Mouse (Mus musculus) cerebellum, postnatal 14 days (tissue): ENCODE measurements around the gene Maea.
"Not testable (repeated sequence)": the region's sequence is repeated elsewhere in the genome, so short reads cannot be mapped to it uniquely, and the experiment has no call there.

ENCODE experiments used
- DNase-seq, 2 experiments: peaks; one replicate each; pipeline ENCODE4 v3.0.0; 2021; ENCODE audit warnings: mixed read lengths in 2 of 2

Gene Maea

DNA sequence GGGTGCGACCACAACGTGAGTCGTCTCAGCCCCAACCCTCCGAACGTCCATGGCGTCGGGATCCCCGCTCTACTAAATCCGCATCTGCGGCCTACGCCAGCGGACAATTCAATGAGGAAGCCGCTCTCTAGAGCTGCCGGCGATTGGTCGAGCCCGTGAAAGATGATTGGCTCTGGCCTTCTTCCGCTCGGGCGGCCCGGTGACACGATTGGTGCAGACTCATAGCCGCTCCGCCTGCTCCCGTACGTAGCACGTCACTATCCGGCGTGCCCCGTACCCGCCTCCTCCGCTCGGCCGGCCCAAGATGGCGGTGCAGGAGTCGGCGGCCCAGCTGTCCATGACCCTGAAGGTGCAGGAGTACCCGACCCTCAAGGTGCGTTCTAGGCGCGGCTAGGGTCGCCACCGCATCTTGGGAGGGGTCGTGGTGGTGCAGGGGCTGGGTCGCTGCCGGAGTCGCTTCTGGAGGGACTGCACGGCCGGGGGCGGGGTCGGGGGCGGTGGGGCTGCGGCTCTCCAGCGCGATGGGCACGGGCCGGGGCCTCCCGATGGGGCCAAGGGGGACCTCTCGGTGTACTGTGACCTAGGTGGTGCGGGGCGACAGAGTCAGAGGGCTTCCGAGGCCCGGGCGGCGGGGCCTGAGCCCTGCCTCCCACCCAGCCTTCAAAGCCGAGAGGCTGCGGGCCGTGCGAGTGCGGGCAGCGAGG is at the start of gene Maea:
TSS of gene Maea (plus strand) at position 237 of the 704 bp plus-strand sequence.
- peak; percentile 96 to 97 for DNase-seq

DNA sequence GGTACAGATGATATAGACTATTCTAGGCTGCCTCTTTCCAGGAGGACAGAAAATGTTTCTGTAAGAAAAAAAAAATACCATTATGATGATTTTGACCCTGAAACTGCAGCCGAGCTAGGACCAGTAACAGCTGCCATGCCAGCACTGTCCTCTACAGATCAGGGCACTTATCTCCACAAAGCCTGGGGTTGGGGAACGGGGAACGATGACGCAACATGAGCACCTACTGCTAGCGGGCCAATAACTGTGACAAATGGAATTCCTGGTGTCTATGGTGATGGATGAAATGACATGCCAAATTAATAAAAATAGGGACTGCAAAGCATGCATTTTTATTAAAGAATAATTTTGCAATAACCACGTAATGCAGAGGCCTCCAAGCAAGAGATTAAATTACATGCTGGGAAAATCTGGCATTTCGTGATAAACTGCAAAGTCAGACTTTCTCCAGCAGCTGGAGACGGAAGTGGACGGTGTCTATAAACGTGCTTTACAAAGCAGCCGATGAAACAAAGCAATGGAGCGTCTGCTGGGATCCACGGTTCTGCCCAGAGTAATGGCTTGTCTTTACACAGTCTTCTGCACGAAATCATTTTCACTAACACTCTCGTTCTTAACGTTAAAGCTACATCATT is 41.4 kb upstream of the Maea start:
- no peak for DNase-seq

DNA sequence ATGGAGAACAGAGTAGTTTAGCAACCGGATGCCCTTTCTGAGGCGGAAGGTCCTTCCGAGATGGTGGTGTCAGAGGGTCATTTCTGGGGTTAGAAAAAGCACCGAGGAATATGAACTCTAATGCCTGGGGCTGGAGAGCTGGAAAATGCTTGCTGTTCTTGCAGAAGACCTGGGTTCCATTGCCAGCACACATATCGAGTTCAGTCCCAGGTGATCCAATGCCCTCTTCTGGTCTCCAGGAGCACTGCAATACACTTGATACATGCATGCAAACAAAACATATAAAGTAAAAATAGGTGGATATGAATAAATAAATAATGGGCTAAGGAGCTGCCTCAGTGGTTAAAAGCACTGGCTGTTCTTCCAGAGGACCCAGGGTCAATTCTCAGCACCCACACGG is 38.1 kb upstream of the Maea start:
- peak; percentile 38 to 49 for DNase-seq

DNA sequence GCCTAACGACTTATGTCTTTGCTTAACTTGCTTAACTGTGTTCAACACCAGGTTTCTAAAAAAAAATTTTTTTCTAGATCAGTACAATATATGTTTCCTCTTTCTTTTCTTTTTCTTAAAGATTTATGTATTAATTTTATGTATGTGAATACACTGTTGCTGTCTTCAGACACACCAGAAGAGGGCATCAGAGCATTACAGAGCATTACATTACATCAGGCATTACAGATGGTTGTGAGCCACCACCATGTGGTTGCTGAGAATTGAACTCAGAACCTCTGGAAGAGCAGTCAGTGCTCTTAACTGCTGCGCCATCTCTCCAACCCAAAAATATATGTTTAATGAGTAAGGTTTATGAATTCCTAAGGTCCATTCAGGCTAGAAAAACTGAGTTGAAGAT is 33.5 kb upstream of the Maea start:
- no peak for DNase-seq

DNA sequence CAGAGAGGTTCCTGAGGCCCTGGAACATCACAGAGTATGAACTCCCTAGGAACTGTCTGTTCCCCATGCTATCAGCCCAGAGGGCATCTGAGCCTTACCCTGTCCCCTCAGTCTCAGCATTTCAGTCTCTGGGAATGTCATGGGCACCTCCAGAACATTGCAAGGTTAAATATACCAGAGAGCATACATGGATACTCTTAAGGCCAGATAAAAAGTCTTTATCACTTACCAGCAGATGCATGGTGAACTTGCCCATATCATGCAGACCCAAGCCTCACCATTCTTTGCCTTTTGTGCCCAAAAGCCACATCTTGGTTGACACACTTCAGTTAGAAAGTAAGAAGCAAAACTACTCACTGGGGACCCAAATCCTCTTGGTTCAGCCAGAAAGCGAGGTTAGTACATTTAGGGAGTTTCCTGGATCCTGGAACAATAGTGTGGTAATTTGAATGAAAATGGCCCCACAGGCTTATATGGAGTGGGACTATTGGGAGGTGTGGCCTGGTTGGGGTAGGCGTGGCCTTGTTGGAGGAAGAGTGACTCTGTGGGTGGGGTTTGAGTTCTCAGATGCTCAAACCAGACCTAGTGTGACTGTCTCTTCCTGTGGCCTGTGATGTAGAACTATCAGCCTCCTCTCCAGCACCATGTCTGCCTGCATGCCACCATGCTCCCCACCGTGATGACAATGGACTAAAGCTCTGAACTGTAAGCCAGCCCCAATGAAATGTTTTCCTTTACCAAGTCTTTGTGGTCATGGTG is 24.4 kb upstream of the Maea start:
- DNase-seq, result no peak

DNA sequence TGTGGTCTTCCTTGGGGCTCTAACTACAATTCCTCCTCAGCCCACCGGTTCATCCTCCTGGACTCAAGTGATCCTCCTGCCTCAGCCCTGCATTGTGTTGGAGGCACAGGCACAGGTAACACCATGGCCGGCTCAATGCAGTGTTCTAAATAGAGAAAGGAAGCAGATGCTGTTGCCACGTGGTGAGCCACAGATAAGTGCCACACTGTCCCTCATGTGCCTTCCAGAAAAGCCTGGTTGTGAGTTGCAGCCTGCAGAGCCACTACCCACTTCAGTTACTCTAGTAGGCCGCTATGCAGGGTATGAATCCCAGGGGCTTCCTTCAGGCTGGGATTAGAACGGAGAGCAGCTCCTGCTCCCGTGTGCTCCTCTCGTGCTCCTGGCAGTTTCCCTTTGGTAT is 23.1 kb upstream of the Maea start:
- DNase-seq, result no peak

DNA sequence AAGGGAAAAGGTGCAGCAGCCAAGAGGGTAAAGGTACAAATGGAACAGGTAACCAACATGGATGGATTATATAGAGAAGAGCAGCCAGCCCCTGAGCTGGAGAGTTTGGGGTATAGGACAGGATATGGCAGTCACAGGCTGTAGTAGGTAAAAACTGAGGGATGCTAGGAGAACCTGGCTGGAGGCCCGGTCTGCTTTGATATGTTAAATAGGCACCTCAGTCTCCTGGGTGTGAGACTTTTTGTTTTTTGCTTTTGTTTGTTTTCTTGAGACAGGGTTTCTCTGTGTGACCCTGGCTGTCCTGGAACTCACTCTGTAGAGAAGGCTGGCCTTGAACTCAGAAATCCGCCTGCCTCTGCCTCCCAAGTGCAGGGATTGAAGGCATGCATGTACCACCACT is 10.8 kb upstream of the Maea start:
- DNase-seq, result no peak

DNA sequence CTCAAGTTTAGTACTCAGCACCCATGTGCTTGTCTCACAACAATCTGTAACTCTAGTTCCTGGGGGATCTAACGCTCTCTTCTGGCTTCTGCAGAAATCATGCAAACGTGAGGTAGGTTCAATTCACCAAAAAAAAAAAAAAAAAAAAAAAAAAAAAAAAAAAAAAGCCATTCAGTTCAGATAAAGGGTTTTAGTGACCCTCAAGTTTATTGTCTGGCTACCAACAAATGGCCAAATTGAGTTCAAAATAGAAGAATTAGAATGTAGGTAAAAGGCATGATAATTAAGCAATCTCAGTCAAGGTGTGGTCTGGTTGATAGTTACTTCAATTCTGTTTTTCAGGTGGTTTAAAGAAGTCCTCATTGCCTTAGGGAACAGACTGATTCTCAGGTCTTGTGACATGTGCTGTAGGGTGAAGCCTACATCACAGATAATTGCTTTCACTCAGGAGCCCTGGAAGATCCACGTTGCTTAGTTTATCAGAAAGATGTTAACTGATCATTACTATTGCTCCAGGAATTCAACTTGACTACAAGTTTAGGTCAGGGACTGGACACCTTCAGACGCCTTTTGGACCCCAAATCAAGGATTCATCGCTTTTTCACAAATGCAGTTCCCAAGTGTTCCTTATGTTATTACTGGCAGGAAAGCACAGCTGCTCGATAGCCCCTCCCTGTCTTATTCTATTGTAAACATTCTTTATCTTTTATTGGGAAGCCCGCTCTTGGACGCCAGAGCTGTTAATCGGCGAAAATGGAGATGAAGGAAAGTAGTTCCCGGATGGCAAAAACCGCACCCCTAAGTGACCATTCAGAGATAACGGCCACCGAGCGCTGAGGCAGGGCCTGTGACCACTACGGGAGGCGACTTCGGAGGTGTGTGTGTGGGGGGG is 682 bp upstream of the Maea start:
- DNase-seq, result no peak

DNA sequence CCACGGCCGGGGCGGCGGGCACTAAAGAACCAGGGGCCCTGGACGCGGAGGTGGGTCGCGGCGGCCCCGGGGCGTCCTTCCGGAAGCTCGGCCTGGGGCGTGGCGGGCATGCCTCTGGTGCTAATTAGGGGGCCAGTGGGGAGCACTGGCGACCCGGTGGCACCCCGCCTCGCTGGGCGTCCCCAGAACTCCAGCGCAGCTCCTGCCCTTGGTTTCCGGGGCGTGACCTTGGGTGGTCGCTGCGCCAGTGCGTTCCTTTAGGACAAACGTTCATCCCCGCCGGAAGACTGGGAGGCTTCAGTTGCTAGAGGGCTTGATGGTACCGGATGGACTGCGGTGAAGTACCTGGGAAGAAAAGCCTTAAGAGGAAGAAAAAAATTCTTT is 660 bp downstream of the Maea start:
- peak in 1 of 2 experiments; percentile 34 for DNase-seq

DNA sequence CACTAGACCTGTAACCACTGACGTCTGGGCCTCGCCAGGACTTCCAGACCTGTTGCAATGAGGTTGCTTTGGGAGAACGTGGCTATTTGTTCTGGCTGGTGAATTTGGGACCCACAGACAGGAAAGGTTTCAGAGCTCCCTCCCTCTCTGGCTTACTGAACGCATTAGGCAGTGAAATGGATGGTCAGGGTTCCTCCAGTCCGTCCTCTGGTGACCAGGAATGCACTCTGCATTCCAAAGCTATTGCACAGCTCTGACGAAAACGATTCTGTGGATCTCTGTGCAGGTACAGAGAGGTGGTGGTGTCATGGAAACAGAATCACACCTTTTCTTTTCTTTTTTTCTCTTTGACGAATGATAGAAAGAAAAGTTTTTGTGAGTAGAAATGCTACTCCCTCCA is 1.9 kb downstream of the Maea start:
- DNase-seq, result no peak

DNA sequence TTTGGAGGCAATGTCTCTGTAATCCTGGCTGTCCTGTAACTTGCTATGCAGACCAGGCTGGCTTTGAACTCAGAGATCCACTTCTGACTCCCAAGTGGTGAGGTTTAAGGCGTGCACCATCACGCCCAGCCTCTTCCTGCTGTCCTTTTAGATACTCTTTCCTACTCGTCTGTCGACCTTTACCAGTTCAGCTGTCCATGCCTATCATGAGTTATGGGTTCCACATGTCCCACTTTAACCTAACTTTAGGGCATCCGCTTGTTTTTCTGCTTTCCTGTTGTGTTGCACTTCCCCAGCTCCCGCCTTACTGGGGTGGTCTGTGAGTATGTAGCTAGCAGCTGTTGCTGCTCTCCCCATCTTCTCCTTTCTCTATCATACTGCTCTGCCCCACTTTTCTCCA is 5.9 kb downstream of the Maea start:
- DNase-seq, result no peak

DNA sequence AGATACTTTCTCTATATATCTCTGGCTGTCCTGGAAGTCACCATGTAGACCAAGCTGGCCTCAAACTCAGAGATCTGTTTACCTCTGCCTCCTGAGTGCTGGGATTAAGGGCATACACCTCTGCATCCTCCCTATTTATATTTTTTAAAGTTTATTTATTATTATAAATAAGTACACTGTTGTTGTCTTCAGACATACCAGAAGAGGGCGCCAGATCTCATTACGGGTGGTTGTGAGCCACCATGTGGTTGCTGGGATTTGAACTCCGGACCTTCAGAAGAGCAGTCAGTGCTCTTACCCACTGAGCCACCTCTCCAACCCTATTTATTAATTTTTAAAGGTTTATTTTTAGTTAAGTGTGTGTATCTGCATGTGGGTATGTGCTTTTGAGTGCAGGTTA is 6.9 kb downstream of the Maea start:
- DNase-seq, result not testable (repeated sequence)

DNA sequence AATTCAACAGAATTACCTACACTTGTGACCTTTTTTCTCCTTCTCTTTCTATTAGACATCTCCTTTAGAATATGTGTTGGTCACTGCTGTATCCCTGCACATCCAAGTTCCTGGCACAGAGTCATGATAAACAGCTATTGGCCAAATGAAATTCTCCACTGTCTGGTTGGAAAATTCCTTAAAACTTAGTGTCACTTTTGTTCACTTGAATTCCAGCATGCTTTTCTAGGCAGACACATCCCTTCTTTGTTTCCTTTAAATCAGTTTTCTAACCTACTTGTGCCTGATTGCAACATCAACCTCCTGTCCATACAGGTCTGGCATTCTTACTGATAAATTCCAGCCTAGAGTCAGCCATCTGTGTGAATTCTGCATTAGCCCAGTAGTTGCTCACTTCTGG is 7.5 kb downstream of the Maea start:
- no peak for DNase-seq

DNA sequence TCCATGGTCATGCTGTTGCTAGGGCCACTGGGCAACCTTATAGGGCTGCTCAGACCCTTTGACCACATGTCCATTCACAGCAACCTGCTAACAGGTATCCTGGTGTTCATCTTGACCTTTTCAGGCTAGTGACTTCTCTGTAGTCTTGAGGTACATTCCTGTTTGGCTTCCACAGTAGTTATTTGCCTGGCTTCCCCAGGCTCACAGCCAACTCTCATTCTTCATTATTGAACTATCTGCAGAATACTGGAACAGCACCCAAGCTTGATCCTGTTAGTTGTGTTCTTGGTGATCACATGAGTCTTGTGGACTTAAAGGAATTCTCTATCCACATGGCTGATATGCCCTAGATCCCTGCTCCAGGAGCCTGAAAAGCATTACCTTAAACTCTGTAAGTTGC is 8.3 kb downstream of the Maea start:
- no peak for DNase-seq

DNA sequence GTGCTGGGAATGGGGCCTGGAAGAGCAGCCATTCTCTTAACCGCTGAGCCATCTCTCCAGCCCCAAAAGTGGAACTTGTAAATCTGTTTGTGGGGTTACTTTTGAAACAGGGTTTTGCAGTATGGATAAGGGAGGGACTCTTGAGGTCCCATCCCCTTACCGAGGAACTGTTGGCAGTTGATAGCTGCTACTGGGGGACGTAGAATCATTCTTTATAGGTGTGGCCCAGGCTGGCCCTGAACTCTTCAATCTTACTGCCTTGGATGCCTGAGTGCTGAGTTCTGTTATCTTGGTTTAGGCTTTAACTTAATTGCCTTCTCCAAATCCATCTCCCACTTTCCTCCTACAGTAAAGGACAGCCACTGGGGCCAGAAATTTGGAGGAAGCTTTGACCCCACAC is 8.8 kb downstream of the Maea start:
- no peak for DNase-seq

DNA sequence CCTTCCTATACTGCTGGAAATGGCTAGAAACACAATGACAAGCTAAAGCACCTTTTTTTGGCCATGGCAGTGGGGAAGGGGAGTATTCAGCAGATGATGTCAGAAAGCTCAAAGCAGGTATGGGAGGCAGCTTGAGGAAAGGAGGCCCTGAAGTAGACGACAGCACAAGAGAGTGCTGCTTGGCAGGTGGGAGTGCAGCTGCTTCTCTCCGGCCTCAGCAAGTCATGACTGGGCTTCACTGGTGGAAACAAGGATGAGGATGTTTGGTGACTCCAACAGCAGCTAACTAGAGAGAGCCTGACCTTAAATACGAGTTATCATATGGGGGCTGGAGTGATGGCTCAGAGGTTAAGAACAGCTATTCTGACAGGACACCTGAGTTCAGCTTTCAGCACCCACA is 12.3 kb downstream of the Maea start:
- no peak for DNase-seq

DNA sequence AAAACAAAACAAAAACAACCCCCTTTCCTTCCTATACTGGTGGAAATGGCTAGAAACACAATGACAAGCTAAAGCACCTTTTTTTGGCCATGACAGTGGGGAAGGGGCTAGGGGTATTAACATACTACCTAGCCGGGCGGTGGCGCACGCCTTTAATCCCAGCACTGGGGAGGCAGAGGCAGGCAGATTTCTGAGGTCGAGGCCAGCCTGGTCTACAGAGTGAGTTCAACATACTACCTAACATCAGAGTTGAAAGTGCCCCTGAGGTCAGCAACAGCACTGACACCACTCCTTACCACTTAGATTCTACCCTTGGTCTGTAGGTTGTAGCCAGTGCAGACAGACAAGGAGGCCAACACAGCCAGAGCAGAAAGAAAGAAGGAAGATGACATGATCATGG is 13.9 kb downstream of the Maea start:
- no peak for DNase-seq

DNA sequence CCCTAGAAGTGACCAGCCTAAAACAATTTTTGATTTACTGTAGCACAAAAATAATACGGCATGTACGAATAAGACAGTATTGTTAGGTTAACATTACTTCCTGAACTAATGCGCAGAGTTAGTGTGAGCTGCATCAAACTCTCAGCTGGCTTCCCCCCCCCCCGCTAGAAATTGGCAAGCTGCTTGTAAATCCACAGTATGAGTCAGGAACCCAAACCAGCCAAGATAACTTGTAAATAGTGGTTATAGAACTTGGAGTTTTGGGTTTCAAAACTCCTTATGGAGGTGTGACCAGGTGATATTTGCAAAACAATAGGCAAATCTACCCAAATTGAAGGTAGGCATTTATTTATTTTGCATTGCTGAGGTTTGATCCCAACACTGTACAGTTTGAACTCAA is 14.4 kb downstream of the Maea start:
- no peak for DNase-seq

DNA sequence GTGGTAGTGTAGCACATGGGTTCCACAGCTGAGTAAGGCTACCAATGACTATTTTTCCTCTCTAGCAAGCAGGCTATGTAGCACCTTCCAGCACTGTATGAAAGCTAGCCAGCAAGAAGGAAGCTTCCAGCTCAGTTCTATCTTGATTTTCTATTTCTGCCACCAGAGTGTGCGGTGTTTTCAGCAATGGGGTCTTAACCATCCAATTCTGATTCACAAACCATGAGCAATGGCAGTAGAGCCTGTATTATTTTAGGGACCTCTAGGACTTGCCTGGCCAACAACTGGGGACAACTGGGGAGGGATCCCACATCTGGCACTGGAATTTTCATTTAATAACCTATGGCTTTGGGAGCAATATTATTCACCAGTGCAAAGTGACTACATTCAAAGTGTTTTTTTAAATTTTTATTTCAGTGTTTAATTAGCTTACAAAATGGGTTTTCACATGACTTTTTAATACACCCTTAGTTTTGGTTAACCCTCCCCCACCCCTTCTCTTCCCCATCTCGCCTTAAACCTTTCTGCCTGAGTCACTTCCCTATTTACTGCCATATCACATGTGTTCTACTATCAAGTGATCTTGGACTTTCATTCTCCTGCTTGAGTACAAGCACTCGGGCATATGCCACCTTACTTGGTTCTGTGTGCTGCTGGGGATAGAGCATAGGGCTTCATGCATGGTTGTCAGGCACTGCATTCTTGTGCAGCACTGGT is 16.4 kb downstream of the Maea start:
- DNase-seq, result no peak

DNA sequence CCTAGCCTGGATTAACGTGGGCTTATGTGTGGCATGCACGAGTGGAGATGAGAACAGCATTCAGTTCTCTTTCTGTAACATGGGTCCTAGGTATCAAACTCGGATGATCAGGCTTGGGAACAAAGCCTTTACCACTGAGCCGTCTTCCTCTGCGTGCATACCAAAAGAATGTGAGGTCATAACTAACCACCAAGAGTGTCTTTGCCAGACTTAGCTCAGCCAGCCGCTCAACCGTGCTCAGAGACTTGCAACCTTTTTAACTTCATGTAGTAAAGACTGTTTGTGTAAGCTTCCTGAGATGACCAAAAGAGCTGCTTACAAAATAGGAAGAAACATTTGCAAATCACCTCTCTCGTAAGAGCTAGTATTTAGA is 16.9 kb downstream of the Maea start:
- no peak for DNase-seq

DNA sequence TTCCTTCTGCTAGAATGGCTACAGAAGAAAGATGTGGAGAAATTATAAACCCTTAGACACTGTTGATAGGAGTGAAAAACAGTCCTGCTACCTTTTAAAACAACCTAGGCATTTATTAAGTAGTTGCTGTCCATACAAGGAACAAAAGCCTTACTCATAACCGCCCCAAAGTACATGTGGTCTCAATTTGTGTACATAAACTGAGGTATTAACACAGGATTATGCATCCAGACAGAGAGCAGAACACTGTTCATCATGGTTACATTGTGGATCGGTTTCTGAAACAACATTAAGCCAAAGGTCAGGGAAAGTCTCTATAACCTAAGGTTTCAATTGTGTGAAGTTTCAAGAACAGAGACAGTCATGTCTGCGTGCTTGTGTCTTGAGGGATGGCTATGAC is 17.7 kb downstream of the Maea start:
- no peak for DNase-seq

DNA sequence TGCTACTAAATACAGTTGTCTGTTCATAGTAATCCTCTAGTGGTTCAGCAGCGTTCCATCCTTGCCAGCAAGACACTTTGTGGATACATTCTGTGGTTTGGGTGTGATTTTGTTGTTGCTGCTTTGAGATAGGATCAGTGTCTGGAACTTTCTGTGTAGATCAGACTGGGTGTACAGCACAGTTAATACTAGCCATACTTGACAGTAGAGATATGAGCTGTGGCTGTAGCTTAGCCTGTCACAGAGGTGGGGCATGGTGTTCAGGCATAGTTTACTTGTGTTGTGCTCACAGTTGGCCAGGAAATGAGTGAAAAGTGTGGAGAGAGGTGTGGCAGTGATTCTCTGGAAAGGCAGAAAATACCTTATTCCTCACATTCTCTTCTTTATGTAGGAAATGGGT is 22.2 kb downstream of the Maea start:
- no peak for DNase-seq

DNA sequence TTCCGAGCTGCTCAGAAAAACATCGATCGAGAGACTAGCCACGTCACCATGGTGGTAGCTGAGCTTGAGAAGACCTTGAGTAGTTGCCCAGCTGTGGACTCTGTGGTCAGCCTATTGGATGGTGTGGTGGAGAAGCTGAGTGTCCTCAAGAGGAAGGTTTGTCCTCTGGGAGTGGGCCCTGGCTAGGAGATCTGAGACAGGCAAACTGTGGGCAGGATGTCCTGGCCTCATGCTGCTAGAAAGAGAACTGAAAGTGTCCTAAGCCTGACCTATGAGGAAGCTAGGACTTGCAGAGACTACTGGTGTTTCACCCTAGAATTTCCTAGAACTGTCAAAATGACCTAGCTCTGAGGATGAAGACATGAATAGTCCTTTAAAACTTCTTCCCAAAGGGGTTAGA is 23.2 kb downstream of the Maea start:
- DNase-seq, result no peak
